Comparison of ENCODE assay signal across 8 mouse cellular contexts in the genomic region with DNA sequence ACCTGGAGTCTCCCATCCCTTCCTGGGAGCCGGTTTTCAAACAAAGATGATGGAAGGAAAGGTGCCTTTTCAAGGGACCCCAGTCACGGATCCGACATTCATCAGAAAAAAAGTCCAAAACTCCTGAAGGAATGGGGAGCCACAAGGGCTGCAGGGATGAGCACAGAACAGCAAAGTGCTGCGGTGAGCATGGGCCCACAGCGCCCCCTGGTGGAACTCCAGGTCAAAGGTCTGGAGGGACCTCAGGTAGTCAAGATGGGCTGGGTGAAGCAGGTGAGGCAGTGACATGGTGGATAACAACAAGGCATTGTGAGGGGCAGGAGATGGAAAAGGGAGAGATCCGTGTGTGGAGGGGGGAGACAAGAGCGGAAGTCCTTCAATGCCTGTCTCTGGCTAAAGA. TPM values are rescaled to one million over a fixed set of nuclear protein-coding genes. Genes with fewer than 3 reads are reported as not detected.
DNase-seq lines count a peak whose midpoint lies in the region; ATAC-seq and TF ChIP-seq lines count a peak whose summit lies in the region.

No protein-coding gene starts in this region.

- intact Hi-C loops in left cerebral cortex, adult 2 months (cut with DNase I) = loop anchor here (1.0 to 10.0 kb wide), 5 partner anchors 97 to 599 kb away; no protein-coding TSS in a partner anchor

- H3K27me3 ChIP-seq in forebrain, embryonic 12.5 days = peaks cover 8% of the 10 kb centered on the region; the same call in 1 of the 2 replicates
- H3K27me3 ChIP-seq in hindbrain, embryonic 13.5 days = peaks cover 7% of the 10 kb centered on the region; the same call in 1 of the 2 replicates
- H3K27me3 ChIP-seq in midbrain, embryonic 10.5 days (ENCODE audit: low read depth, poor library complexity, severe bottlenecking) = peaks cover 17% of the 10 kb centered on the region

- no peak overlapping the region for H3K4me3 ChIP-seq in forebrain, embryonic 12.5 days (replicated peaks)
- no peak overlapping the region for H3K4me3 ChIP-seq in hindbrain, embryonic 13.5 days
- H3K4me3 ChIP-seq in left cerebral cortex, adult 2 months = no peak overlapping the region
- H3K4me3 ChIP-seq in midbrain, embryonic 10.5 days = no peak overlapping the region

- no peaks in the 10 kb centered on the region for H3K9me3 ChIP-seq in forebrain, embryonic 12.5 days
- H3K9me3 ChIP-seq in hindbrain, embryonic 13.5 days = no peaks in the 10 kb centered on the region
- H3K9me3 ChIP-seq in midbrain, embryonic 10.5 days (replicated peaks) = no peaks in the 10 kb centered on the region

- no peaks in the 10 kb centered on the region; the same call in 1 of the 2 replicates for H3K4me1 ChIP-seq in forebrain, embryonic 12.5 days
- peaks cover 23% of the 10 kb centered on the region for H3K4me1 ChIP-seq in hindbrain, embryonic 13.5 days (replicated peaks)
- H3K4me1 ChIP-seq in midbrain, embryonic 10.5 days = peaks cover 13% of the 10 kb centered on the region

- H3K36me3 ChIP-seq in forebrain, embryonic 12.5 days (replicated peaks) = no peaks in the 10 kb centered on the region; the same call in 1 of the 2 replicates
- no peaks in the 10 kb centered on the region for H3K36me3 ChIP-seq in hindbrain, embryonic 13.5 days
- no peaks in the 10 kb centered on the region for H3K36me3 ChIP-seq in midbrain, embryonic 10.5 days

- peak; percentile 86 for DNase-seq in NIH3T3 (ENCODE audit: low read depth)
- DNase-seq in c-Kit-positive CD71-positive TER-119-negative erythroid progenitor cells, embryonic 14.5 days (ENCODE audit: low read depth) = peak; percentile 28
- peak; percentile 69 to 83 for DNase-seq in left cerebral cortex, adult 2 months (ENCODE audit: extremely low spot score in 1 of 2, low spot score in 2 of 2)
- DNase-seq in midbrain, embryonic 10.5 days (ENCODE audit: low spot score) = peak; percentile 78
- DNase-seq in spleen, adult 12 weeks (ENCODE audit: low spot score) = peak; percentile 56

- no peak overlapping the region for H3K4me2 ChIP-seq in forebrain, embryonic 12.5 days
- no peak overlapping the region for H3K4me2 ChIP-seq in hindbrain, embryonic 13.5 days

- WGBS in forebrain, embryonic 12.5 days = 6% methylated on average over 7 of the region's 7 CpGs
- WGBS in hindbrain, embryonic 13.5 days = 6% methylated on average over 7 of the region's 7 CpGs
- WGBS in midbrain, embryonic 10.5 days = 9% methylated on average over 7 of the region's 7 CpGs

- H3K27ac ChIP-seq in forebrain, embryonic 12.5 days = no peak overlapping the region
- no peak overlapping the region; the same call in 1 of the 2 replicates for H3K27ac ChIP-seq in hindbrain, embryonic 13.5 days
- H3K27ac ChIP-seq in left cerebral cortex, adult 2 months = no peak overlapping the region
- H3K27ac ChIP-seq in midbrain, embryonic 10.5 days (replicated peaks) = no peak overlapping the region

- TF ChIP-seq CTCF in left cerebral cortex, adult 2 months (IDR thresholded peaks at IDR 0.05) = peak; percentile 98

- no peak overlapping the region for H3K9ac ChIP-seq in forebrain, embryonic 12.5 days
- no peak overlapping the region for H3K9ac ChIP-seq in hindbrain, embryonic 13.5 days

- ATAC-seq in forebrain, embryonic 12.5 days (ENCODE audit: low FRiP score) = peak; percentile 78
- ATAC-seq in hindbrain, embryonic 13.5 days (ENCODE audit: low FRiP score) = peak; percentile 47; the same call in 1 of the 2 replicates
- ATAC-seq in inflammation-experienced regulatory T-cells, adult 6 months = no peak

RNA-seq across cellular contexts. Expression of gene D630003M21Rik, which starts 24.9 kb away (rescaled TPM):
- 3.3 and 3.4 TPM in 2 replicates for polyA plus RNA-seq in forebrain, embryonic 12.5 days (2016; fragmentation: Nextera tagmentation; extraction: Ambion mirVana)
- 2.0 and 3.1 TPM in 2 replicates for polyA plus RNA-seq in hindbrain, embryonic 13.5 days (2015; fragmentation: Nextera tagmentation; extraction: Ambion mirVana)
- total RNA-seq in left cerebral cortex, adult 2 months (2021) = 1 to 10 TPM; 3.5 to 3.7 TPM
- polyA plus RNA-seq in midbrain, embryonic 10.5 days (2016; fragmentation: Nextera tagmentation; extraction: Ambion mirVana) = 2.3 and 3.1 TPM in 2 replicates
- polyA plus RNA-seq in inflammation-experienced regulatory T-cells, adult 6 months (2017; shearing (Covaris generic)) = not detected

RNA-seq across cellular contexts. Expression of gene Bpi, which starts 53.8 kb away (rescaled TPM):
- not detected in 2 replicates for polyA plus RNA-seq in forebrain, embryonic 12.5 days (2016; fragmentation: Nextera tagmentation; extraction: Ambion mirVana)
- polyA plus RNA-seq in hindbrain, embryonic 13.5 days (2015; fragmentation: Nextera tagmentation; extraction: Ambion mirVana) = not detected in 2 replicates
- total RNA-seq in left cerebral cortex, adult 2 months (2021) = not detected
- polyA plus RNA-seq in midbrain, embryonic 10.5 days (2016; fragmentation: Nextera tagmentation; extraction: Ambion mirVana) = not detected in 2 replicates
- not detected for polyA plus RNA-seq in inflammation-experienced regulatory T-cells, adult 6 months (2017; shearing (Covaris generic))

RNA-seq across cellular contexts. Expression of gene Tgm2, which starts 57.9 kb away (rescaled TPM):
- polyA plus RNA-seq in forebrain, embryonic 12.5 days (2016; fragmentation: Nextera tagmentation; extraction: Ambion mirVana) = 4.3 and 4.6 TPM in 2 replicates
- polyA plus RNA-seq in hindbrain, embryonic 13.5 days (2015; fragmentation: Nextera tagmentation; extraction: Ambion mirVana) = 10.1 TPM in 2 replicates
- 10 to 100 TPM; 12.9 to 14.6 TPM for total RNA-seq in left cerebral cortex, adult 2 months (2021)
- 9.0 and 10.0 TPM in 2 replicates for polyA plus RNA-seq in midbrain, embryonic 10.5 days (2016; fragmentation: Nextera tagmentation; extraction: Ambion mirVana)
- 1 to 10 TPM; 1.2 to 2.6 (median 2.1) TPM for polyA plus RNA-seq in inflammation-experienced regulatory T-cells, adult 6 months (2017; shearing (Covaris generic))

Comparison
In these comparisons a context has a peak if more than half of its experiments do, and no peak if none do; other contexts are left out.
1. DNase-seq: peak in every context shown above with its lines; median percentile 86 in NIH3T3; 78 in midbrain, embryonic 10.5 days; 76 in left cerebral cortex, adult 2 months; 56 in spleen, adult 12 weeks; 28 in c-Kit-positive CD71-positive TER-119-negative erythroid progenitor cells, embryonic 14.5 days.